Mouse (Mus musculus): ENCODE measurements around the gene Ggn.
"Not testable (repeated sequence)": the region's sequence is repeated elsewhere in the genome, so short reads cannot be mapped to it uniquely, and the experiment has no call there.

Ggn gene

DNA sequence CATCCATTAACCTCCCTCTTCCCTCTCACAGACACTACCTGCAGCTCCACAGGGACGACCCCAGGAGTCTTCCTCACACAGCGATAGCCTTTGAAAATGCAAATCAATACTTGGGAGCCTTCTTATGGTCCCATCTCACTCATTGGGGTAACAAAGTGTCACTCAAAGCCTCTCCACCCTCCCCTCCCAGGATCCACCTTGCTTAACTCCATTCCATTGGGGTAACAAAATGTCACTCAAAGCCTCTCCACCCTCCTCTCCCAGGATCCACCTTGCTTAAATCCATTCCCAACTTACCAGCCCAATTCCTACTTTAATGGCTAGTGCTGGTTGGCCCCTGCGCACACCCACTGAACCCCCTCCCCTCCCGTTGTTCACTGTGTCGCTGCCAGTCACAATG, 11.7 kb upstream of the Ggn start:
- DNase-seq (ENCODE audit: low read depth, low spot score) = no peak

DNA sequence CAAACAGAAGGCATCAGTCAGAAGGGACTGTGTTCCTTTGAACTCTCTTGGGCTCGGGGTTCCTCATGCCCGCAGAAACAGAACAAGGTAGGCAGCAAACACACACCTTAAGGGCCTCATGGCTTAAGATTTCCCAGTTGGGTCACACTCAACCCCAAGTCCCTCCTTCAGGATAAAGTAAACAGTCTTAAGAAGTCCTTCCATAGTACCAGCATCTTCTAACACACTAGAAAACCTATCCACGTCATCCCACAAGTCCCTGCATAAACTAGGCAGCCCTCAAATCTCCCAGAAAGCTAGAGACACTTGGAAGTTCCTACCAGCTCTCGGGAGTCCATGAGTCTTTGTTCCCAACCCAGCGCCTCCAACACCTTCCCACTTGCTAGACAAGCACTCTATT, 7.7 kb upstream of the Ggn start:
- no peak for DNase-seq (ENCODE audit: low read depth, low spot score)

DNA sequence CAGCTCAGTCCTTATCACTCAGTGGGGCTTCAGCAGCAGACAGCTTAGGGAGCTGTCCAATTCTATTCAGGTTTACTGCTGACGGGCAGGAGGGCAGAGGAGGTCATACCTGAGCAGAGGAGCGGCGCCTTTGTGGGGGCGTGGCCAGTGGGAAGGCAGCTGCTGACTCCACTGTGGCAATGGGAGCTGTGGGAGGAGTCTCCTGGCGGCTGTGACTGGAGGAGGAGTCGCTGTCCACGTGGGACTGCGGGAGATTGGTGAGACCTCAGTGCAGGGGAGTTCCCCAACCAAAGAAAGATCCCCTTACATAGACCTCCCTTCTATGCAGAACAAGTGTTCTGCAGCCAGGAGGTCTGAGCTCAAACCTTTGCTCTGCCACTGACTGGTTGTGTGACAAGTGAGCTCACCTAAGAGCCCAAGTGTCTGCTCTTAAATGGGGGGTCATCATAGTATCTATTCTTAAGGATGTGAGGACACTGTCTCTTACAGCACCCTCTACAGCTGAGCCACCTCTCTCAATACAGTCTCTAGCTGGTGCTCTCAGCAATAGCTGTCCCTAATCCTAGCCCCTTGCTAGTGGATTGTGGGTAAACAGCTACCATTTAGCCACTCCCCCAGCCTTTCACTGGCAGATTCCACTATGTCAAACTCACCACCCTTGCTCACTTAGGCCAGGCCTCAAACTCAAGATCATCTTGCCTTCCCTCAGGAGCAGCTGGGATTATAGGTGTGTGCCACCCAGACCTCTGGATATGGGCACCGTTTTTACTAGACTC, 7.1 kb upstream of the Ggn start:
- DNase-seq (ENCODE audit: low read depth, low spot score) = no peak

DNA sequence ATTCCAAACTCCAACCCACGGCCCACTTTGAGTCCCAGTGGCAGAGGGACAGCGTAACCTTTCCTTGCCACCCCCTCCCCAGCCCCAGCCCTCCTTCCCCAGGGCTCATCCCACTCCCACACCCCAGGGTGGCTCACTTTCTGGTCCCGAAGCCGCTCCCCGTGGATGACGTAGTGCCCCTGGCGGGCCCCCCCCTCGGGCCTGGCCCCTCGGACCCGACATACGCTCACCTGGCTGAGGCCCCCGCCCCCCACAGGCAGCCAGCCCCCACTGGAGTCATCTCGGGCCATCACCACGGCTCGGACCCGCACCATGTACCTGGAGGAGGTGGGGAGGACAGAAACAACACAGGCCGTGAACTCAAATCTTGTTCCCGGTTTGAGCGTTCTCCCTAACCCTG, 2.4 kb upstream of the Ggn start:
- no peak for DNase-seq (ENCODE audit: low read depth, low spot score)

DNA sequence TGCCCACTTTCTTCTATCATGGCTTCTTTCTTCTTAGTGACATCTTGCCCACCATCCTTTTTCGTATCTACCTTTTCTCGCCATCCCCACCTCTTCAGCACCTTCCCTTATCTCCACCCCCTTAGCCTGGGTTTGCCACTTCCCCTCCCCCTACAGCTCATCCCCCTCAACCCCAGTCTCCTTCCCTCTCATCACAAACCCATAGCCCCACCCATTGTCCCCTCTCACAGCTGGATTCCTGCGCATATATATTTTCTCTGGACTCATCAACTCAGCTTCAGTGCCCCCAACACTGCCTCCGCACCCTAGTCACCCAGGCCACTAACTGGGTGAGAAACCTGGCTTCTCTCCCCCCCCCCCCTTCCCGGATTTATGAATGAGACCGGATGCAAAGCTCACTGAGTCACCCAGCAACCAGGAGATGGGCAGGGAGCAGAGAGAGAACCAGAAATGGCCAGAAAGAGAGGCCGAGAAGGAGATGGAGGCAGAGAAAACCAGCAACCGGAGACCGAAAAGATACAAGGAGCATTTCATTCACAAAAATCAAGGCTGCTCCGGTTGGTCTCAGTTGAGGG, 1.8 kb upstream of the Ggn start:
- DNase-seq (ENCODE audit: low read depth, low spot score) = no peak

DNA sequence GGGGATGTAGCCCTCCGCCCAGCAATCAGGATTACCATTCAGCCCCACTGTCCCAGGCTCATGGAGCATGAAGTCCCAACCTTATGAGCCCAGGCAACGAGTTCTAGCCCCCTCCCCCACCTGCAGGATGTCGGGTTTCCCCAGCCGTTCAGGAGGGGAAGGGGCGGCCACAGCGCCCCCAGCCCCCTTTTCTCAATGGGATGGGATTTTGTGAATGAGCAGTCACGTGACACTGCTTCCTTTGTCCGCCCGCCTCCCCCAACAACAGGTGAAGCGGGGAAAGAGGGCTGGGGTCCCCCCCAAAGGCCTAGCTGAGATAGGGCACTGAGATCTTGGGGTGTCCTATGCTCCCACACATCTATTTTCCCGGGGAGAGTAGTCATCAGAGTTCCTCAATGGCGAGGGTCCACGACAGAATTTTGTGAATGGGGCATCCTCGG, 1.2 kb upstream of the Ggn start:
- no peak for DNase-seq (ENCODE audit: low read depth, low spot score)

DNA sequence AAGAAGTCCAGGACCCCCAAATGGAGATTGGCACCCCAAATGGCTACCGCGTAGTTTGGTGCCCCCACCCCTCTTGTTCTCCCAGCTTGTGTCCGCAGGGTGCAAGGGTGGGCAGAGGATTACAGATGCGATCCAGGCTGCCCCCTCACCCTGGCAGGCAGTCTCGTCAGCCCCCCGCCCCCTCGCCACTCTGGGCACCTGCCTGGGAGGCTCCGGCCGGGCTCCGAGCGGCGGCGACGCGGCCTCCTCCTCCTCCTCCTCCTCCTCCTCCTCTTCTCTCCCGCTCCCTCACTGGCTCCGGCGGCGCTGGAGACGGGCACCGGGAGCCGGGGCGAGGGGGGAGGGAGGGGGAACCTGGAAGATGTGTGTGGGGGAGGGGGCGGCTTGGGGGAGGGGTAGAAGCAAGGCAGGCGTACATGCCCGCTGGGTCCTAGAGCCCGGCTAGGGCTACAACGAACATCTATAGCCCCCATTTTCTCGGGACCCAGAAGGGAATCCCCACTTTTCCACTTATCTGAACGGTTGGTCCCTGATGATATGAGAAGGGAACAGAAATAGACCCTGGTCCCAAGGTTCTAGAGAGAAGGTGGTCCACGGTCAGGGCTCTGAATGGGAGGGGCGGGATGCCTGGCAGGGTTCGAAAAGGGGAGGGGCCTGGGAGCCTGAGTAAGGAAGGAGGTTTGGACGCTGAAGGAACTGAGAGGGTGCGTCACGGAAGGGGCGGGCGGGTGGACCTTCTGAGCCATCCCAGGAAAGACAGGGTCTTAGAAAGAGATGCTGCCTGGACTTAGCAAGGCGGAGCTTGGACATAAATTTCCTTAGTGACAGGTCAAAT, 562 bp upstream of the Ggn start:
- peak; percentile 80 for DNase-seq (ENCODE audit: low read depth, low spot score)

DNA sequence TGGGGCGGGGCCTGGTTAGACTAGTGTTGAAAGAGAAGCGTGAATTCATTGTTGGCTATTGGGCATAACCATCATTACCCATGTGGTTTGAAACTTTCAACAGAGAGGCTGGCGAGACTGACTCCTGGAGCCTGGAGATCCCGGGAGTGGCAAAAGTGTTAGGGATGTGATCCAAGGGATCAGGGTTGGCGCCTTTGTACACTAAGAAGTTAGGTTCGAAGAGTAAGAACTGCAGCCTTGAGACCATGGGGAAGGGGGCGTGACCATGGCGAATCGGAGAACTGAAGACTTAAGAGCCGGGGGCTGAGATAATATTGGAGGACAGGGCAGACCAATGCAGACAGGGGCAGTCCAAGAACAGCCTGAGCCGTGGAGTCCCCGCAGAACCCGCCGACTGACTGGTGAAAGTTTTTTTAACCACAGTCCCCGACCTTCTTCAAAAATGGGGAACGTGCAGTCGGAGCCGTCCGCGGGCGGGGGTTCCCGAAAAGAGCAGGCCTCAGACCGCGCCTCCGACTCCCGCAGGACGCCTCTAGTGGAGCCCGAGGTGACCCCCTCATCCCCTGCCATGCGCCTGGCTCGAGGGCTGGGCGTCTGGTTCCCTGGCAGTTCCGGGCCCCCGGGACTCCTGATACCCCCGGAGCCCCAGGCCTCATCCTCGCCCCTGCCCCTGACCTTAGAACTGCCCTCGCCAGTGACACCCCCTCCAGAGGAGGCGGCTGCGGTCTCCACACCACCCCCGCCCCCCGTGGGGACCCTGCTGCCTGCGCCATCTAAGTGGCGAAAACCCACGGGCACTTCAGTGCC, 948 bp downstream of the Ggn start:
- DNase-seq (ENCODE audit: low read depth, low spot score) = no peak

DNA sequence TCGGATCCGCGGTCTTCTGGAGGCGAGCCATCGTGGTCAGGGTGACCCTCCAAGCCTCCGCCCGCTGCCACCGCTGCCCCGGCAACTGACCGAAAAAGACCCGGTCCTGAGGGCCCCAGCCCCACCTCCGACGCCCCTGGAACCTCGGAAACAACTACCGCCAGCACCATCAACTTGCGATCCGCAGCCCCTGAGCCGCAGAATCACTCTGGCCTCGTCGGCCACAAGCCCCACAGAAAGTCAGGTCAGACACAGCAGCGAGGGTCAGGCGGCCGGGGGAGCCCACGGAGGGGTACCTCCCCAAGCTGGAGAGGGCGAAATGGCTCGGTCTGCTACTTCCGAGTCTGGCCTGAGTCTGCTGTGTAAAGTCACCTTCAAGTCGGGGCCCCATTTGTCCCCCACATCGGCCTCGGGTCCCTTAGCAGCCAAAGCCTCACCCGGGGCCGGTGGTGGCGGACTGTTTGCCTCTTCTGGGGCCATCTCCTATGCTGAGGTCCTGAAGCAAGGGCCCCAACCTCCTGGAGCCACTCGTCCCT, 1.6 kb downstream of the Ggn start:
- DNase-seq (ENCODE audit: low read depth, low spot score) = no peak

DNA sequence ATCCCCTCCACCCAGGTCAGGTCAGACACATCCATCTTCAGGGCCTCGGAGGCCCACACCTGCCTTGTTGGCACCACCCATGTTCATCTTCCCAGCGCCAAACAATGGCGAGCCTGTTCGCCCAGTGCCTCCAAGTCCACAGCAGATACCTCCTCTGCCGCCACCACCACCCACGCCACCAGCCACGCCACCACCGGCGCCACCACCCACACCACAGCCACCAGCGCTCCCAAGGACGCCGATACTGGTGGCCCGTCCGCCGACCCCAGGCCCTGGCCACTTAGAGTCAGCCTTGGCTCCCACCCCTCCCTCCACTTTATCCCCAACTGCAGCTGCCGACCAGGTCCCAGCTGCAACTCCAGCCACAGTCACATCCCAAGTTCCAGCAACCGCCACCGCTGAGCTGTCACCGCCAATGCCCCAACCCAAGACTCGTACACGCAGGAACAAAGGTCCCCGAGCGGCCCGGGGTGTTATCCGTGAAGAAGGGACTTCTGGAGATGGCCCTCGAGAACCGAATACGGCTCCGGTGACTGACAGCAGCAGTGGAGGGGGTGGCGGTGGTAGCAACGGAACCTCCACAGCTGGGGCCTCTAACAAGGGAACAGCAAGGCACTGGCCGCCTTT, 2.5 kb downstream of the Ggn start:
- no peak for DNase-seq (ENCODE audit: low read depth, low spot score)

DNA sequence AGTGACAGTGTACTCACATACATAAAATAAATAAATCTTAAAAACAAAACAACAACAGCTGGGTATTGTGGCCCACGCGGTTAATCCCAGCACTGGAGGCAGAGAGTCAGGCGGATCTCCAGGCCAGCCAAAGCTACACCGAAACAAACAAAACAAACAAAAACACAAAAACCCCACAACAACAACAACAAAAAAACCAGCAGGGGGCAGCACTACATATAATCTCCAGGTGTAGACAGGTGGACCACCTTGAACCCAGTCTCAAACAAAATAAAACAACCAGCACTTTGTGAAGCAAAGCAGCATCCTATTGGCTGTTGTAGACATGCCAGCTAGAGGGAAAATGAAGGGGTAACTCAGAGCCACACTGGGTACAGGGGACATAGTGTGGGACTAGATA, 8.1 kb downstream of the Ggn start:
- DNase-seq (ENCODE audit: low read depth, low spot score) = no peak

DNA sequence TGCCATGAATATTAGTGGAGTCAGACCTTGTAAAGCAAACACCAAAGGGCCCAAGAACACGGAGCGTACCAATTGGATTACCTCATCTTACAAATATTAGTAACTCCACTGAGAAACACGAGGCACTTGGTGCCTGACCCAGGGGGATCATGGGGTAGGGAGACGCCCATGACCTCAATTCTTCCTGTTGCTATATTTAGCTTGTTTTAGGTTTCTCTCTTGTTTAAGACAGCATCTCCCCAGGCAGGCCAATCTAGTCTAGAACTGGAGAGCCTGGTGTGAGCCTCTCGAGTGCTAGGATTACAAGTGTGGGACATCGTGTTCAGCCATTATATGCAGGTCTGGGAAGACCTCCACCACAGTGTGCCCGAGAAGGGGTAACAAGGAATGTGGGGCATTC, 9.3 kb downstream of the Ggn start:
- DNase-seq (ENCODE audit: low read depth, low spot score) = no peak

DNA sequence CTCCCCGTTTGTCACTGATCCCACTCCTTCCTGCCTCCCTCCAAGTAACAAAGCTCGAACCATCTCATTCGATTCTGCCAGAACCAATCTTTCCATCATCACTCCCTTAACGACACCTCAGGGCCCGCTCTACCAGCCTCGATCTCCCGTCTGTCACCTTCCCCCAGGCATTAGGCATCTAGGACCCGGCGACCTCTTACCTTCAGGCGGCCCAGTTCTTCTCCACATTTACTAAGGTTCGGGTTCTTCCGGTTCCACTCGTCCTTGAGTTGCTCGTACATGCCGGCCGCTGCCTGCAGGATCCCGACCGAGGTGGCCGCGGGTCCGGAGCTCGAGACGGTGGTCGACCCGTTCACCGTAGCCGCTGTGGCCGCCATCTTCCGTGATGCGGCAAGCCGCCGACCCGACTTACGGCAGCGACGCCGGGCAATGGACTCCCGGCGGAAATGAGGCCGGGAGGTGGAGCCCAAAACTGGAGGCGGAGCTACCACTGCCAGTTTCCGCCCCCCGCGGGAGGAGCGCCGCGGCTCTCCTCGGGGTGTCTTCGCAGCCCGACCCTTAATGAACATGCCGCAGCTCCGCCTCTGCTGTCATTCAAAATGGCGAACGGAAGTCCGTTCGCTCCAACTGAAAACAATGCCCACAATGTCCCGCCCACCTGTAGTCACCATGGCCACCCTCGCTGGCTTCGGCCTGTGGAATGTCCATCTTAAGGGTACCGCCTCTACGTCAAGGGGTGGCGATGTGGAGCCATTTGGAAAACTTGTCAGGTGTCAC, 10.3 kb downstream of the Ggn start, which contains the start of gene Psmd8:
Gene Psmd8, minus strand, starts transcription at position 625 of the 777 bp plus-strand sequence.
- DNase-seq (ENCODE audit: low read depth, low spot score) = peak; percentile 97

DNA sequence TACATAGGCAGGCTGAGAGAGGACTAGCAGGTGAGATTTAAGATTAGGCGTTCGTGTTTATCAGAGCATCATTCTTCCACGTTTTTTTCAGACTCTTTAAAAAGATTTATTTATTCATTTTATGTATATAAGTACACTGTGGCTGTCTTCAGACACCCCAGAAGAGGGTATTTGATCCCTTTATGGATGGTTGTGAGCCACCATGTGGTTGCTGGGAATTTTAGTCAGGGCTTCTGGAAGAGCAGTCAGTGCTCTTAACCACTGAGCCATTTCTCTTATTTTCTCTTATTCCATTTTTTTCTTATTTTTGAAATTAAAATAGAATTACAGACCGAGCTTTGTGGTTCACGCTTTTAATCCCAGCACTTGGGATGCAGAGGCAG, 10.8 kb downstream of the Ggn start:
- DNase-seq (ENCODE audit: low read depth, low spot score) = no peak

DNA sequence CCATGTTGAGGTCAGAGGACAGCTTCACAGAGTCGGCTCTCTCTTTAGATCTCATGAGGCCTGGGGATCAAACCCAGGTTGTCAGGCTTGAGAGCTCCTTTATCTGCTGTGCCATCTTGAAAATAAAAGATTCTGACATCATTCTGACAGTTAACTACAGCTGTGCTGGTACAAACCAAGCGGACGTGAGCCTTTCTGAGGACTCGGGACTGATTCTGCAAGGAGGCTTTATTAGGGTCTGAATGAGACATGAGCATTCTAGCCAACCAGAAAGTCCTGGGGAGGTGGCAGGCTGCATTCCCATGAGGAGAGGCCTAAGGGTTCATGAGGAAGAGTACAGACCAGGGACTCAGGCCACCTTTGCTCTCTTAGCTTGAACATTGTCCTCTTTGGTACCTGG, 11.3 kb downstream of the Ggn start:
- DNase-seq (ENCODE audit: low read depth, low spot score) = not testable (repeated sequence)

DNA sequence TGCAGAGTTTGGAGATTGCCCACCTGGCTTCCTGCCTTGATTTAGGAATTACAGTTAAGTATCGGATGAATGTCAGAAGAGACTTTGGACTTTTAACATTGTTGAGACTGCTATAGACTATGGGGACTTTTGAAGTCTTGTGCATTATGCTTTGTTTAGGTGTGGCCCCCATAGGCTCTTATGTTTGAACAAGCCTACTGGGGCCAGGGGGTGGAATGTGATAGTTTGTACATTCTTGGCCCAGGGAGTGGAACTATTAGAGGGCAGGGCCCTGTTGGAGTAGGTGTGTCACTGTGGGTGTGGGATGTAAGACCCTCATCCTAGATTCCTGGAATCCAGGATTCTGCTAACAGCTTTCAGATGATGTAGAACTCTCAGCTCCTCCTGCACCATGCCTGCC, 24.2 kb downstream of the Ggn start:
- not testable (repeated sequence) for DNase-seq (ENCODE audit: low read depth, low spot score)

DNA sequence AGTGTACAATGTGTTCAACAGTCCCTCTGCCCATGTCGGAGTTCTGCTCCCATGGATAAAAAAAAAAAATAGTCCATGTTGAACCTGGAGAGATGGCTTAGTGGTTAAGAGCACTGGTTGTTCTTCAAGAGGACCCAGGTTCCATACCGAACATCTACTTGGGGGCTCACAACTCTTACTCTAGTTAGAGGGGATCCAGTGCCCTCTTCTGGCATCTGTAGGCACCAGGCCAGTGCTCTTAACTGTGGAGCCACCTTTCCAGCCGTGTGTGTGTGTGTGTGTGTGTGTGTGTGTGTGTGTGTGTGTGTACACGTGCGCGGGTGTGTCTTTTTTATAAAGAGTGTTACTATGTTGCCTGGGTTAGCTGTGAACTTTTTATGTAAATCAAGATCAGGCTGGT, 32.6 kb downstream of the Ggn start:
- DNase-seq (ENCODE audit: low read depth, low spot score) = no peak

DNA sequence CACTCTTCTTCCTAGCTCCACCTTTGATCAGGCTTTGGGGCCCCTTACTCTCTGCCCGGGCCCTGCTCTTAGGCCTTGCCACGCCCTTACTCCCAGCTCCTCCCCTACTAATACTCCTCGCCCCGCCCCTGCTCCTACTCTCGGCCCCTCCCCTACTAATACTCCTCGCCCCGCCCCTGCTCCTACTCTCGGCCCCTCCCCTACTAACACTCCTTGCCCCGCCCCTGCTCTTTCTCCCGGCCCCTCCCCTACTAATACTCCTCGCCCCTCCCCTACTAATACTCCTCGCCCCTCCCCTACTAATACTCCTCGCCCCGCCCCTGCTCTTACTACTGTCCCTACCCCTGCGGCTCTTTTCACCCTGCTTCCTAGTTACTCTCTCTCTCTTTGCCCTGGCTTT, 41.0 kb downstream of the Ggn start:
- not testable (repeated sequence) for DNase-seq (ENCODE audit: low read depth, low spot score)

DNA sequence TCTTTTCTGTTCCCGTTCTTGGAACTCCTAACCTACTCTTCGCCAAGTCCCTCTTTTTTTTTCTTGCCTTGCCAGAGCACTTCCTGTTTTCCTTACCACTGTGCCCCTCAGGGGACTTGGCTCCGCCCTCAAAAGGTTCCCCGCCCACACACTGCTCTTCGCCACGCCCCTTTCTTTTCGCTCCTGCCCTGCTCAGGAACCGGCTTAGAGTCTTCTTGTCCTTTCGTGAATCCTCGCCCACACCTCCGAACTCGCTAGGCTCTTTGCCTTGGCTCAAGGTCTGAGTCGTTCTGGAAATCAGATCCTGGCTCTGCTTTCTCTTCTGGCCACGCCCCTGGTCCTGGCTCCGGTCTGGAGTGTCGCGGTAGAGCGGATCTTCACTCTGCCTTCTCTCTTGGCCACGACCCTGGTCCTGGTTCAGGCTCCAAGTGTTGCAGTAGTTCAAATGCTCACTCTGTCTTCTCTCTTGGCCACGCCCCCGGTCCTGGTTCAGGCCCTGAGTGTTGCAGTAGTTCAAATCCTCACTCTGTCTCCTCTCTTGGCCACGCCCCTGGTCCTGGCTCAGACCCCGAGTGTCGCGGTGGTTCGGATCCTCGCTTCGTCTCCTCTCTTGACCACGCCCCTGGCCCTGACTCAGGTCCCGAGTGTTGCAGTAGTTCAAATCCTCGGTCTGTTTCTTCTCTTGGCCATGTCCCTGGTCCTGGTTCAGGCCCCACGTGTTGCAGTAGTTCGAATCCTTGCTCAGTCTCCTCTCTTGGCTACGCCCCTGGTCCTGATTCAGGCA, 41.6 kb downstream of the Ggn start:
- no peak for DNase-seq (ENCODE audit: low read depth, low spot score)

Measured in telencephalon, adult 2 months (tissue).